Mouse (Mus musculus): ENCODE data around the gene Tmem106c.

DNA sequence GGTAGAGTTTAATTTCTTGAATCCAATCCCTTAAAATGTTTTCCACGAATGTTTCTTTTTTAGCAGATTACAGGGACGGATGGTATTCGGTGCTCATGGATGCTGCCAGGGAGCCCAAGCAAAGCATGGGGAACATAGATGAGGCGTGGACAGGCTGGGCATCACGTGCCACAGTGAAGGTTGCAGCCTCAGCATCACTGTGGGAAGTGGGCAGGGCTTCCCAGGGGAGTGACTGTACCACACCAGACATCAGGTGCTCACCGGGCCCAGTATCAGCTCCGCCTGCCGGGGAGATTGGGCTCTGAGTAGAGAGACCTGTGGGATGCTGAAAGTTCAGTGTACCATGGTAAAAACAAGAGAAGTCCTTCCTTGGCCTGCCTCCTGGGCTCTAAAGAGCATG, 9.3 kb upstream of the Tmem106c start:
- TF ChIP-seq FLI1 (IDR thresholded peaks at IDR 0.05; ENCODE audit: low read length): no peak
- TF ChIP-seq GATA1 (IDR thresholded peaks at IDR 0.05; ENCODE audit: borderline replicate concordance, low read length): no peak
